Mouse (Mus musculus): ENCODE results near the gene Ddx58.

Ddx58 gene

DNA sequence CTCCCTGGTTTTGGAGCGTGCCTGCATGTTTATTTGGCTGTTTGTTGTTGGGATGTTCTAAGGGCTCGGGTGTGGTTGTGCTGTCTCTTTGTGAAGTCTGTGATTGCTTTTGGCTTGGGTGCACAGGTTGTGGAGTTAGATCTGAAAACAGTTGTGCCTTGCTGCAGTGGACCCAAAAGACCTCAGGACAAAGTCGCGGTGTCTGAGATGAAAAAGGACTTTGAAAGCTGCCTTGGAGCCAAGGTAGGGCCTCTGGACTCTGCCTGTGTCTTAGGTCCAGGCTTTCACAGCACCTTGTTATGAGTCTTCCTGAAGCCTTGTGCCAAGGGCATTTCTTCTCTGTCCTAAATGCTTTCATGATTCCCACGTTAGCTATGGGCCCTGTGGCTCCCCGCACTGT, 59.6 kb downstream of the Ddx58 start:
- DNase-seq, result peak; percentile 55

GRCm38 (mm10) chr4:40178584-40178983, 61.0 kb downstream of the Ddx58 start:
- DNase-seq, result no peak

- no peak for DNase-seq
These were observed 65.3 kb downstream of the Ddx58 start for GRCm38 (mm10) chr4:40174321-40174720.

- DNase-seq, result no peak
These were observed 67.3 kb downstream of the Ddx58 start for GRCm38 (mm10) chr4:40172336-40172735.

- no peak for DNase-seq
These were observed 68.2 kb downstream of the Ddx58 start for GRCm38 (mm10) chr4:40171477-40171876.

DNA sequence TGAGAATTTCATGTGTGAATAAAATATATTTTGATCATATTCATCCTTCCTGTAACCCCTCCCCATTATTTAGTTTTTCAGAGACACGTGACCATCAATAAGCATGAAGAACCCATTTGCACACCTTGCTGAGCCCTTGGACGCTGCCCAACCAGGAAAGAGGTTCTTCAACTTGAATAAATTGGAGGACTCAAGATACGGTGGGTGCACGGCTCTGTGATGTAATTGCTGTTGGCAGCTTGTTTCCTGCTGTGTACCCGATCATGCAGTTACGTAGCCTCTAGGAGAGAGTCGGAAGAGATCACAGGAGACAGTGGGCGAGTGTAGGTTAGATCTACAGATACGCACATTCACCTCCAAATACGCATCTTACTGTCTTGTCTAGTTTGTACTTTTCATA, 76.0 kb downstream of the Ddx58 start:
- DNase-seq, result no peak

GRCm38 (mm10) chr4:40160591-40161434, 78.8 kb downstream of the Ddx58 start:
- no peak for DNase-seq

- no peak for DNase-seq
These were observed 81.4 kb downstream of the Ddx58 start for GRCm38 (mm10) chr4:40158224-40158540.

DNA sequence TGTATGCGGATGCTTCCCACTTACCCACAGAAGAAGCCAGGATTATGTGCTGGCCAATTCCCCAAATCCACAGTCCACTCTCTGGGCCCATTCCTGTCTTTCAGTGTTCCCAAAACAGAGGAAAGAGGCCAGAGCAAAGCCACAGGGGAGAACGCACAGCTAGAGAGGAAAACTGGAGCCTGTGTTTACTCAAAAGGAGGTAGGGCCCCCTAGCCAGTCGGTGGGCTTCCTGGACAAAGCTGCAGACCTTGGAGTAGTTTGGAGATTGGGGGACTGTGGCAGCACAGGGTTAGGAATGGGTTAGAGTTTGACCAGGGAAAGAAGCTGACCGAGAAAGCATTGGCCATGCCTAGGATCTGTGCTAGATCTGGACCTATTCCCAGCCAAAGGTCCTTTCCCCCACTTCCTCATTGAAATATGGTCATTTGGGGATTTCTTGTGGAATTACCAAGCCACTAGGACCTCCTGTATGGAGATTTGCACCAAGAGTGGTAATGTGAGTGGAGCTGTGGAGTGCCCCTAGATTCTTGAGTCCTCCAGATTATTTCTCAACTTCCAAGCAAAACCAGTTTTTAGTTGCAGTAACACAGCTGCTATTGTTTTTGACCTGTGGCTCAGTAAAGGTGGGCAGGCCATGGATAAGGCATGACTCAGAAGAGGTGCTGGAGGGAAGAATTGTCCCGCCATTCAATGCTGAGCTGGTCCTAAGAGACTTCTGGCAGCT, 82.0 kb downstream of the Ddx58 start:
- peak; percentile 8 for DNase-seq

DNA sequence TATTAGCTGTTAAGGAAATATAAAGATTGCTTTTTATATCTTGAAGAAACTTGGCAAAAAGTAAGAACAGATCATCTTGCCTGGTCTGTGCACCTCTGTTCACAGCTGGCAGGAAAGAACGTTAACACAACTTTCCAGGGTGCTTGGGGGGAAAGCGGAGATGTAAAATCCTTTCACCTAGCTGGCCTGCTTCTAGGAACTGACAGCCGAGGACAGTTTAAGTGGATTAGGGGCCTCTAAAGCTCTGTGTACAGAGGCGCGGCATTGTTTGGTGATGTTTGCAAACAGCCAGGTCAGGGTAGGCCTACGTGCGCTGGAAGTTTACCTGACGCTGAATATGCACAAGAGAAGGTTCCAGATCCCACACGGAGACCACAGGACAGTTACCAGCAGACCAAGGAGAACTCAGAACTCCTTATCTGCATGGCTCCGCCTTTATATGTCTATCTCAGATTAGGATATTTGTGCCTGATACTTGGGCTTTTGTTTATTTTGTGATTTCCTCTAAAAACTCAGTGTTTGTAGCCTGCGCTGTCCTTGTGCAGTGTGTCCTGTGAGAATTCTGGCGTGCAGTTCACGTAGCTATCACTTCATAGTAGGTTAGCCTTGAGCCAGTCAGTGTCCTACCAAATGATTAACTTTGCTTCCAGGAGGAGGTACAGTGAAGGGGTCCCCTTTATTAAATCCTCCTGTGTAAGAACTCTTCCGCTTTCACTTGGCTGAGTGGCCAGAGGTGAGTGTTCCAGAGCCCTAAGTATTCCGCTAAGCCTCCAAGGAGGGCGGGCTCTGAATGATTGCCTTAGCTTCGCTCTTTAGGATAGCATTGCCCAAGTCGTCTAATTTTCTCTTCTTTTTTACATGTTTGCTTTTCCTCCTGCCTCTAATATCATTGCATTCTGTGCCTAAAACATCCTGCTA, 82.8 kb downstream of the Ddx58 start:
- peak; percentile 8 for DNase-seq

- peak; percentile 24 for DNase-seq
These were observed 83.5 kb downstream of the Ddx58 start for GRCm38 (mm10) chr4:40156153-40156552.

GRCm38 (mm10) chr4:40155467-40155999, 84.1 kb downstream of the Ddx58 start:
- peak; percentile 7 for DNase-seq

DNA sequence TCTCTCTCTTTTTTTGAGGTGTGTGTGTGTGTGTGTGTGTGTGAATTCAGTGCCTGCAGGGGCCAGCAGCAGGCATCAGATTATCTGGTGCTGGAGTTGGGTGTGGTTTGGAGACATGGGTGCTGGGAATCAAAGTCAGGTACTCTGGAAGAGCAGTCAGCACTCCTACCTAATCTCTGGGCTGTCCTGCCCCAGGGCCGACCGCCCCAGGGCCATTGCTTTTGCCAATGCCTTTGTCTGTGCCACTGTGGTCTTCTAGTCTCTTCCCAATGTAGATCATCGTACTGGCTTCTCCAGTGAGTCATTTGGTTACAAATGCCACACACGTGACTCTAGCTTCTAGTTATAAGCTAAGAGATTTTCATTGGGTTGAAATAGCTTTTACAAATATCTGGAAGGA, 84.9 kb downstream of the Ddx58 start:
- no peak for DNase-seq

Measured in kidney, adult 18-20 months (tissue).